Mouse (Mus musculus) hindbrain, embryonic 16.5 days (tissue): ENCODE measurements around the gene Id2. TPM values are rescaled to one million over a fixed set of nuclear protein-coding genes. Genes with fewer than 3 reads are reported as not detected.

Source experiments
- ATAC-seq: fragments of 200-750 bp; cut with Nextera tagmentation; 2 replicates; pipeline ENCODE4 v1.8.0; 2017; ENCODE audit warnings: moderate TSS enrichment, moderate library complexity
- H3K27ac ChIP-seq: fragments of 300-500 bp; sonication (generic); 2 replicates; pipeline ENCODE4 v1.5.1; 2014; ENCODE audit warnings: low read depth, mild to moderate bottlenecking, control low read depth, low read length, moderate library complexity
- H3K27me3 ChIP-seq: fragments of 300-500 bp; sonication (generic); replicated peaks from 2 replicates; pipeline ENCODE4 v1.6.1; 2014; ENCODE audit warnings: low read length; ENCODE audit not compliant: control insufficient read depth, insufficient read depth
- H3K36me3 ChIP-seq: fragments of 300-500 bp; sonication (generic); 2 replicates; pipeline ENCODE4 v1.6.1; 2014; ENCODE audit warnings: mild to moderate bottlenecking, low read length, moderate library complexity, mixed read lengths; ENCODE audit not compliant: control insufficient read depth, insufficient read depth
- H3K4me1 ChIP-seq: fragments of 300-500 bp; sonication (generic); 2 replicates; pipeline ENCODE4 v1.6.1; 2014; ENCODE audit warnings: low read depth, low read length; ENCODE audit not compliant: control insufficient read depth, insufficient read depth
- H3K4me2 ChIP-seq: fragments of 300-500 bp; sonication (generic); 2 replicates; pipeline ENCODE4 v1.6.1; 2014; ENCODE audit warnings: mild to moderate bottlenecking, low read length, control low read depth, moderate library complexity
- H3K4me3 ChIP-seq: fragments of 300-500 bp; sonication (generic); 2 replicates; pipeline ENCODE4 v1.5.1; 2014; ENCODE audit warnings: mild to moderate bottlenecking, low read length, control low read depth, moderate library complexity
- H3K9ac ChIP-seq: fragments of 300-500 bp; sonication (generic); 2 replicates; pipeline ENCODE4 v1.6.1; 2014; ENCODE audit warnings: low read depth, mild to moderate bottlenecking, control low read depth, low read length, moderate library complexity
- H3K9me3 ChIP-seq: fragments of 300-500 bp; sonication (generic); 2 replicates; pipeline ENCODE4 v1.6.1; 2014; ENCODE audit warnings: mild to moderate bottlenecking, low read length, moderate library complexity; ENCODE audit not compliant: control insufficient read depth
- WGBS: fragments of 180-500 bp; shearing (Covaris S2); extraction: QIAGEN DNeasy Blood & Tissue Kit; methylation state at CpG from one replicate; pipeline ENCODE4 v1.1.7; 2014; 5-methylcytosine and 5-hydroxymethylcytosine counted together
- polyA plus RNA-seq: library from polyadenylated mRNA; unstranded; fragments of >200 nt; fragmentation: Nextera tagmentation; extraction: Ambion mirVana; gene quantifications from 2 replicates; pipeline ENCODE4 v1.2.1, GENCODE M21; 2015

Id2 gene
- polyA plus RNA-seq, 1 experiment from 2014 or later, result 379 TPM

DNA sequence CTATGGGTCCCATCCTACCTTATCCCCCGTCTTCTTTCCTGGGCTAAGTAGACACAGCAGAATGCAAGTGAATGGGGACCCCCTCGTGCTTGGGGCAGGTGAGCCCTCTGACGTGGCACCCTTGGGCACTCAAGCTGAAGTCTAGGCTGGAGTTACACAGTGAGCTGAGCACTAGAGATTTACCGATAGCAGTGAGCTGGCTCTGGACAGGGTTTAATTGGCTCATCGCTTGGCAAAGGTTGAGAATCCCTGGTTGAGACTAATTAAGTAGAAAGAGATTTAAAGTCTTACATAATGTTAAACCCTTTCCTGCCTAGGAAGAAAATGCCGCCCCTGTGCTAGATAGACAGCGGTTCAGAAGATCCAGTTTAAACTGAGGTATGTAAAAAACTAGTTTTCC lies 36.0 kb downstream of the Id2 start:
- no peaks in the 10 kb centered on the region for H3K27me3 ChIP-seq
- no peak overlapping the region for H3K27ac ChIP-seq
- H3K4me3 ChIP-seq, result no peak overlapping the region
- no peak overlapping the region for H3K4me2 ChIP-seq
- H3K9ac ChIP-seq, result no peak overlapping the region
- no peaks in the 10 kb centered on the region for H3K9me3 ChIP-seq
- H3K4me1 ChIP-seq, result no peaks in the 10 kb centered on the region
- H3K36me3 ChIP-seq, result peaks cover 22% of the 10 kb centered on the region
- no peak for ATAC-seq
- WGBS, result 74% methylated on average over 7 of the region's 7 CpGs

DNA sequence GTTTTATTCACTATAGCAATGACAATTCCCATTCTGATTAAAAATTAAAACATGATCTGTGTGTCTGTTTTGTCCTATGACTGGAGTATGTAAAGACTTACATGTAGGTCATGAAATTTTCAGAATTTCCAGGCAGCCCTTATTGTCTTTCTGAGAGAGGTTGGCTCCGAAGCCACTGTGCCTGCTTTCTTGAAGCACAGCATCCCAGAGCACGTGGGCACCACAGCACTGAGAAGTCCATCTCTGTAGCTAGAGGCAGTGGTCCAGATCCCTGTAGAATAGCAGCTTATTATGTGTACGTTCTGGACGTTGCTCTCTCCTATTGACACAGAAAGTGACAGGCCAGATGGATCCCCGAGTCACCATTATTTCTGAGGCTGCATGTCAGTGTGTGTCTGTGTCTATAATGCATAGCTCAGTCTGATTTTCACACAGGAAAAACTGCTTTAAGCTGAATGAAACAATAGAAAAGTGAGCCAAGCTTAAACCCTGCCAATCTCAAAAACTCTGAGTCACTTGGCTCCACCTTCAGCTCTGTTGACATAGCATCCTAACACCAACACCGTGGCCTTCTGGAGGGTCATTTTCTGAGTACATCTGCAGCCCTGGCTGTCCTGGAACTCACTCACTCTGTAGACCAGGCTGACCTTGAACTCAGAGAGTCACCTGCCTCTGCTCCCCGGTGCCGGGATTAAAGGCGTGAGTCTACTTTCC lies 37.3 kb downstream of the Id2 start:
- H3K4me1 ChIP-seq, result no peaks in the 10 kb centered on the region
- H3K9me3 ChIP-seq, result no peaks in the 10 kb centered on the region
- H3K4me2 ChIP-seq, result no peak overlapping the region
- WGBS, result 65% methylated on average over 9 of the region's 9 CpGs
- H3K27ac ChIP-seq, result no peak overlapping the region
- H3K4me3 ChIP-seq, result no peak overlapping the region
- no peak overlapping the region for H3K9ac ChIP-seq
- H3K36me3 ChIP-seq, result peaks cover 26% of the 10 kb centered on the region
- no peaks in the 10 kb centered on the region for H3K27me3 ChIP-seq
- no peak for ATAC-seq

DNA sequence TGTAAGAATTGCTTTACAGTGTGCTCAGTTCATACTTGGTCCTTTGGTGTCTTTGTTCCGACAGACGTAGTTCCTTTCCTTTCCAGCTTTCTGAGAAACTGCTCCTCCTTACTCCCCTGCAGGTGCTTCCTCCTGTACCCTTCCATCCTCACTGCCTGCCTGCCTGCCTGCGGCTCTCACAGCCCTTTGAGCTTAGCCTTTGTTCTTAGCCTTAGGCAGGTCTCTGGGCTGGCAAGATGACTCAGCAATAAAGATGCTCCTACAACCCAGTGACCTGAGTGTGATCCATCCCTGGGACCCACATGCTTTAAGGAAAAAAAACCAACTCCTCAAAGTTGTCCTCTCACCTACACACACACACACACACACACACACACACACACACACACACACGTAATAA lies 42.0 kb downstream of the Id2 start:
- Histone ChIP-seq H3K27ac (no peak overlapping the region), H3K9me3 (no peaks in the 10 kb centered on the region), H3K36me3 (peaks cover 51% of the 10 kb centered on the region), H3K4me1 (no peaks in the 10 kb centered on the region), H3K4me3 (no peak overlapping the region), H3K9ac (no peak overlapping the region), H3K4me2 (no peak overlapping the region), H3K27me3 (no peaks in the 10 kb centered on the region)
- no peak for ATAC-seq
- whole genome bisulfite sequencing, result 60% methylated on average over 4 of the region's 4 CpGs

DNA sequence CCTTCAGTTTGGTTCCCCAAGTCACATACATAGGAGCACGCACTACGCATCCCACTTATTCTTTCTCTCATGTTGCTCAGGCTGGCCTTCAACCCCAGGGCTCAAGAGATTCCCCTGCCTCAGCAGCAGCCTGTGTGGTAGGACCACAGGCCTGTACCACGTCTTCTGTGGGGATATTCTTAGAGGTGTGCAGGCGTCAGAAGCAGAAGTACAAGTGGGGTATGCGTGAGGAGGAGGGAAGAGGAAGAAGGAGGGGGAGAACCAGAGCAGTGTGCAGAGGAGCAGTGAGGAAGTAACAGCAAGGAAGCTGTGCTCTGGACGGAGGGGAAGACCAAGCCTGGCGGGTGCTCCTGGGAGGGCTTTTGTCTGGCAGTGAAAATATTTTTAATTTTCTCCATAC lies 42.4 kb downstream of the Id2 start:
- 0 out of 2 replicates have a peak overlapping the region, but pooled peaks have one; percentile 39 for H3K27ac ChIP-seq
- peaks cover 47% of the 10 kb centered on the region for H3K36me3 ChIP-seq
- no peak overlapping the region for H3K9ac ChIP-seq
- H3K4me2 ChIP-seq, result no peak overlapping the region
- H3K27me3 ChIP-seq, result no peaks in the 10 kb centered on the region
- H3K4me3 ChIP-seq, result no peak overlapping the region
- ATAC-seq, result peak; percentile 15; the same call in 1 of the 2 replicates
- H3K4me1 ChIP-seq, result no peaks in the 10 kb centered on the region
- H3K9me3 ChIP-seq, result no peaks in the 10 kb centered on the region
- WGBS, result 81% methylated on average over 7 of the region's 7 CpGs

DNA sequence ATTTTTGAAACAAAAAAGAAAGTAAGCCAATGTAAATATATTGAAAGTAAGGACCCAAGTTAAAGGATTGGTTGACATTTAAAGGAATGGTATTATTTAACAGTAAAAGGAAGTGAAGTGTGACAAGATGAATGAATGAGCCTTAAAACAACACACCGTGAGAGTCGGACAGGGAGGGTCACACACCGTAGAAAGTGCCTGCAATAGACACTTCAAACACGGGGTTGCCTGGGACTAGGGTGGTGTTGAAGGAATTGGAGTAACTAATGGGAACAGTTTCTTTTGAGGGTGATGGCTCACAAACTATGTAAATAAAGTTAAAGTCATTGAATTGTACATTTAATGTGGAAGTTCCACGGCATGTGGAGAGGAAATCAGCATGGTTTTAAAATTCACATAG lies 47.7 kb downstream of the Id2 start:
- ATAC-seq, result no peak
- Histone ChIP-seq H3K4me2 (no peak overlapping the region), H3K9me3 (no peaks in the 10 kb centered on the region), H3K9ac (no peak overlapping the region), H3K27ac (no peak overlapping the region), H3K36me3 (peaks cover 25% of the 10 kb centered on the region), H3K27me3 (no peaks in the 10 kb centered on the region), H3K4me3 (no peak overlapping the region), H3K4me1 (no peaks in the 10 kb centered on the region)
- WGBS, result 64% methylated on average over 5 of the region's 5 CpGs

DNA sequence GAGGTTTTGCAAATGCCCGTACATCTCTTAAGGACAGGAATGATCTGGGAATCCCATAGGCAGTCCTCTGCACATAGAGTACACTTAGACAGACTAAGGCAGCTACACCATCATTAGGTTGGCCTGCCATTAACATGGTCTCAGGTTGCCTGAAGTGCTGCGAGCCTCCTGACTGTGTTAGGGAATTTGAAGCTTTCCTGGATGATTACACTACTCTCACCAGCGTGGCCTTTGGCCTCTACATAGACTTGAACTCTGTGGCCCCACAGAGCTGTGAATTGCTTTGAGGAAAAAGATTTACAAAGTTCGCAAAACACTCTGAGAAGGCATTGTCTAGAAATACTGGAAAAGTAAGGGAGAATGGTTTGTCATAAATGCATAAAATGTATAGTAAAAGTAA lies 52.4 kb downstream of the Id2 start:
- no peaks in the 10 kb centered on the region for H3K9me3 ChIP-seq
- peaks cover 4% of the 10 kb centered on the region; the same call in 1 of the 2 replicates for H3K36me3 ChIP-seq
- H3K27ac ChIP-seq, result no peak overlapping the region
- H3K4me1 ChIP-seq, result no peaks in the 10 kb centered on the region
- 90% methylated on average over 4 of the region's 4 CpGs for WGBS
- H3K9ac ChIP-seq, result no peak overlapping the region
- ATAC-seq, result no peak
- H3K4me2 ChIP-seq, result no peak overlapping the region
- no peak overlapping the region for H3K4me3 ChIP-seq
- no peaks in the 10 kb centered on the region for H3K27me3 ChIP-seq

DNA sequence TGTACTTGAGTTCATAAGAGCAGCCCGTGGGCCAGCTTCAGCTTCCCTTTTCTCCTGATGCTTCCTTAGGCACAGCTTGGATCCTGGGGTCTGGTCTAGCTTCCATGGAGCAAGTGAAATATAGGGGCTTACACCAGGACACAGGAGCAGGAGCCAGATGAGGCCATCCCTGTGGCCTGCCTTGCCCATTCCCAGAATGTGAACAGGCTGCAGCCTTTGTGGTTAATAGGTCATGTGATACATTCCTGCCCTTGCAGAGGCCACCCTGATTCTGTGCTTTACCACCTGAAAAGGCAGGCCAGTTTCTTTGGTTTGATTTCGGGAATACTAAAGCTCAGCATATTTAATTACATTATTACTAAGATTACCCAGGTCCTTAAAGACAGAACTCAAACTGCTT lies 52.9 kb downstream of the Id2 start:
- no peaks in the 10 kb centered on the region for H3K27me3 ChIP-seq
- 90% methylated on average over 2 of the region's 2 CpGs for WGBS
- no peaks in the 10 kb centered on the region for H3K4me1 ChIP-seq
- no peak overlapping the region for H3K9ac ChIP-seq
- peaks cover 5% of the 10 kb centered on the region; the same call in 1 of the 2 replicates for H3K36me3 ChIP-seq
- H3K27ac ChIP-seq, result no peak overlapping the region
- H3K9me3 ChIP-seq, result no peaks in the 10 kb centered on the region
- no peak overlapping the region for H3K4me3 ChIP-seq
- no peak overlapping the region for H3K4me2 ChIP-seq
- no peak for ATAC-seq

Other genes with a start within 250 kb of the Id2 start
- gene Kidins220, start 122.2 kb downstream of the Id2 start, polyA plus RNA-seq, result 114 and 142 TPM in 2 replicates